Comparison of ENCODE assay signal across 16 mouse cellular contexts in the genomic region with DNA sequence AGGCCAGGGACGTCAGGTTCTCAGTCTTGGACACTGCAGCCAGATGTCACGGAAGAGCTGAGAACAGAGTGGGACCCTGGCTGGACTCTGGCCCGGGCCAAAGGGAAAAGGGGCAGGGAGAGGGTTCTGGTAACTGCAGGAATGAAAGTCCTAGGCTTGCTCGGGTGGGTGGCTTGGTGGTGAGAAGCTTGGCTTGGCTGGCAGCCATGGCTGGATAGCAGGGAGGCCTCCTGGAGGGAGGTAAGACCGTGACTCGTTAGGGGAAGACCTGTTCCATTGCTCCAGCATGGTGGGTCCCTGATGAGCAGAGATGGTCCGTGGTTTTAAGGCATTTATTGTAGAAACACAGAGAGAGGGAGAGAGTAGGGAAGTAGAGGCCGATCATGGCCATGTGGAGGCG.
"Had no signal": no experiment of that assay in that cellular context is flagged by ENCODE, and none has a peak within 500 bp of the region (broad histone marks: within the 10 kb centered on the region; RNA-seq: fewer than 3 reads in every experiment).

No protein-coding gene starts in this region.

- ATAC-seq: liver, postnatal 0 days; lung, postnatal 0 days had no signal

- H3K9me3 ChIP-seq: limb, embryonic 12.5 days; limb, embryonic 15.5 days had no signal

- DNase-seq: kidney, adult 9 months; layer of hippocampus, postnatal 36 days; left cerebral cortex, postnatal 4 days; liver, postnatal 0 days; lung, embryonic 14.5 days; midbrain, embryonic 14.5 days; thymus, adult 18-20 months; thymus, postnatal 36 days had no signal

- H3K9ac ChIP-seq: limb, embryonic 12.5 days; limb, embryonic 15.5 days; liver, embryonic 14.5 days; liver, postnatal 0 days; lung, embryonic 14.5 days had no signal

- H3K4me3 ChIP-seq: left cerebral cortex, adult 2 months; limb, embryonic 12.5 days; limb, embryonic 15.5 days had no signal

- H3K36me3 ChIP-seq: limb, embryonic 12.5 days; limb, embryonic 15.5 days had no signal

- H3K27me3 ChIP-seq: limb, embryonic 15.5 days had no signal

- H3K4me2 ChIP-seq: limb, embryonic 12.5 days; limb, embryonic 15.5 days; liver, embryonic 11.5 days; lung, embryonic 14.5 days had no signal

- H3K27ac ChIP-seq: kidney, postnatal 0 days; left cerebral cortex, adult 2 months; limb, embryonic 12.5 days; limb, embryonic 15.5 days; liver, embryonic 14.5 days; macrophage had no signal
